Mouse (Mus musculus): Measurements from ENCODE around the gene Pappa2. TPM values are rescaled to one million over a fixed set of nuclear protein-coding genes. Genes with fewer than 3 reads are reported as not detected.
A peak's percentile ranks its signal among the peaks of the same experiment; 100 is the strongest.

Gene Pappa2
- polyA plus RNA-seq, 1 experiment from 2014 or later, result 1.5 TPM

GRCm38 (mm10) chr1:158687726-158688125, 292.6 kb downstream of the Pappa2 start:
- ATAC-seq (replicated peaks; ENCODE audit: low FRiP score) (no peak), DNase-seq (ENCODE audit: low spot score) (no peak)
- Histone ChIP-seq H3K36me3 (ENCODE audit: control insufficient read depth, insufficient read depth, low read length) (peaks cover 2% of the 10 kb centered on the region; the same call in 1 of the 2 replicates), H3K4me3 (ENCODE audit: low read depth, low read length) (no peak overlapping the region), H3K4me1 (replicated peaks; ENCODE audit: control insufficient read depth, insufficient read depth, low read length) (no peaks in the 10 kb centered on the region), H3K27me3 (ENCODE audit: control insufficient read depth, insufficient read depth, low read length) (no peaks in the 10 kb centered on the region), H3K27ac (ENCODE audit: low read depth, low read length) (no peak overlapping the region), H3K9ac (ENCODE audit: low read length) (no peak overlapping the region), H3K4me2 (ENCODE audit: low read depth, low read length, severe bottlenecking) (no peak overlapping the region), H3K9me3 (ENCODE audit: control insufficient read depth, low read length) (no peaks in the 10 kb centered on the region)
- 73% methylated on average over 1 of the region's 1 CpGs for WGBS

GRCm38 (mm10) chr1:158669971-158670592, 310.2 kb downstream of the Pappa2 start:
- ATAC-seq (replicated peaks; ENCODE audit: low FRiP score) (peak; percentile 36; the same call in 1 of the 2 replicates), DNase-seq (ENCODE audit: low spot score) (peak; percentile 70)
- Histone ChIP-seq H3K4me2 (ENCODE audit: low read depth, low read length, severe bottlenecking) (no peak overlapping the region), H3K36me3 (ENCODE audit: control insufficient read depth, insufficient read depth, low read length) (no peaks in the 10 kb centered on the region), H3K9me3 (ENCODE audit: control insufficient read depth, low read length) (no peaks in the 10 kb centered on the region), H3K4me3 (ENCODE audit: low read depth, low read length) (no peak overlapping the region), H3K27me3 (ENCODE audit: control insufficient read depth, insufficient read depth, low read length) (no peaks in the 10 kb centered on the region), H3K4me1 (replicated peaks; ENCODE audit: control insufficient read depth, insufficient read depth, low read length) (no peaks in the 10 kb centered on the region), H3K27ac (ENCODE audit: low read depth, low read length) (no peak overlapping the region), H3K9ac (ENCODE audit: low read length) (no peak overlapping the region)
- WGBS, result 46% methylated on average over 3 of the region's 3 CpGs

- Histone ChIP-seq H3K36me3 (ENCODE audit: control insufficient read depth, insufficient read depth, low read length) (no peaks in the 10 kb centered on the region), H3K4me2 (ENCODE audit: low read depth, low read length, severe bottlenecking) (no peak overlapping the region), H3K9me3 (ENCODE audit: control insufficient read depth, low read length) (no peaks in the 10 kb centered on the region), H3K27me3 (ENCODE audit: control insufficient read depth, insufficient read depth, low read length) (no peaks in the 10 kb centered on the region), H3K4me3 (ENCODE audit: low read depth, low read length) (no peak overlapping the region), H3K9ac (ENCODE audit: low read length) (no peak overlapping the region), H3K4me1 (replicated peaks; ENCODE audit: control insufficient read depth, insufficient read depth, low read length) (no peaks in the 10 kb centered on the region), H3K27ac (ENCODE audit: low read depth, low read length) (no peak overlapping the region)
- DNase-seq (ENCODE audit: low spot score) (no peak), ATAC-seq (replicated peaks; ENCODE audit: low FRiP score) (no peak)
- 79% methylated on average over 3 of the region's 3 CpGs for WGBS
These were observed 314.3 kb downstream of the Pappa2 start for GRCm38 (mm10) chr1:158666001-158666400.
